Mouse (Mus musculus): ENCODE measurements around the gene Pigq. TPM values are rescaled to one million over a fixed set of nuclear protein-coding genes. Genes with fewer than 3 reads are reported as not detected.

Gene Pigq
- polyA plus RNA-seq, 1 experiment from 2014 or later: 64.2 TPM

DNA sequence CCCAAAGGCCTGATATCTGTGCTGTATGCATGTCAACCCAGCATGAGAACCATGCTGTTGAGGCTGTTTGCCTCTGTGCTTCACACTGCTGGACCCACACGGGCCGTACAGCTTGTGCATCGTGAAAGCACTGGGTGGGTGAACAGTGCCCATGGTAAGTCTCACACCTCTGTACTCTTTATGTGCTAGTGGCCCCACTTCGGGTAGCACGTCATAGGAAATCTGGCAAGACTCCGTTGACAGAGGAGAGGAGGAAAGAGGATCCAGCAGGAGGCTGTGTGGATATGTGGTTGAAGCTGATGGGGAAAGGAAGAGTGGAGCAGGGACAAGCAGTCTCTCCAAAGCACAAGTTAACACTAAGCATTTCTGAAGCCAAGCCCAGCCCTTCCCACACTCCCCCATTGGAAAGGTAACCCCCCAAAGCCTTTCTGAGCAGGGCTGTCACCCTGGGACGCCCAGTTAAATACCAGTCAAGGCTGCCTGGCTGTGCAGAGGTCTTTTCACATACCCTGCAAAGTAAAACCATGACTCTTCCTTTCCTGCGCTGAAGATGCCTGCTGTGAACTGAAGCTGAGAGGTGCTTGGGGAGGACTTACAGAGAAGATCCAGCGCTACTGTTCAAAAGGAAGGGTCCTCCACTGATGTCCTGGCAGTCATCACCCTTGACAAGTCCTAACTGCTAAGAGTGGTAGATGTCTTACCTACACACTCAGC lies 26.5 kb downstream of the Pigq start:
- 82% methylated on average over 9 of the region's 9 CpGs for WGBS
- peaks cover 6% of the 10 kb centered on the region; the same call in 1 of the 2 replicates for H3K36me3 ChIP-seq (ENCODE audit: control insufficient read depth, insufficient read depth, low read length)
- H3K4me2 ChIP-seq (ENCODE audit: low read depth, low read length): peak overlapping the region; percentile 94
- peaks cover 27% of the 10 kb centered on the region for H3K4me1 ChIP-seq (replicated peaks; ENCODE audit: control insufficient read depth, insufficient read depth, low read length)
- no peaks in the 10 kb centered on the region for H3K9me3 ChIP-seq (ENCODE audit: control insufficient read depth, low read length)
- no peaks in the 10 kb centered on the region for H3K27me3 ChIP-seq (ENCODE audit: control insufficient read depth, insufficient read depth, low read depth, low read length)
- no peak for ATAC-seq (ENCODE audit: low read depth)
- peak overlapping the region; percentile 95 for H3K9ac ChIP-seq (ENCODE audit: low read length)
- H3K27ac ChIP-seq (ENCODE audit: low read length): no peak overlapping the region
- peak overlapping the region; percentile 98 for H3K4me3 ChIP-seq (ENCODE audit: low read length)

DNA sequence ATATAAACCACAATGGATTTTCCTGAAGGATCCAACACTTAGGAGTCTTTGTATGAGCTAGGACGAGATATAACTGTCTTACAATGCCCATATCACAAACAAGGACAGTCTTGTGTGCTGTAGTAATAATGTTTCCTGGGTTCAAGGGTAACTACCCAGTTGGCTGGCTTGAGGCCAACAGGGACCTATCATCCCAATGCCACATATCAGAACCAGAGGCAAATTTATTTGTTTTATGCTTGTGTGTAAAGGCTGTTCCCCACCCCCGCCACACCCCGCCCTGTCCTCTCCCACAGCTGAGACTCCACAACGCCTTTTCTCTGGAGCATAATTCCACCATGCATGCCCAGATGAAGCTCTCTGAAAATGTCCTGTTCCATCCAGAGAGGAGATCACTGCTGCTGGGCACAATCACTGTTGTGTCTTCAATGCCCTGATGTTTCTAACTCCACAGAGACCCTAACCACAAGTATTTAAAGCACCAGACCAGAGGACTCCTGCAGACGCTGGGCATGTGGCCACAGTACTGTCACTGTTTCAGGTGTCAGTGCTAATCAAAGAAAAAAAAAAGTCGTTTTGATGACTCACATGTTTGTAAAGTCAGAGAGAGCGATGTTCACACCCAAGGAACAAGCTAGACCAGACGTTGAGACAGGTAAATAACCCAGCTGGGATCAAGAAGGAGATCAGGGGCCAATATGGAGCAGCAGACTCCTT lies 27.6 kb downstream of the Pigq start:
- peaks cover 27% of the 10 kb centered on the region for H3K4me1 ChIP-seq (replicated peaks; ENCODE audit: control insufficient read depth, insufficient read depth, low read length)
- no peak overlapping the region for H3K9ac ChIP-seq (ENCODE audit: low read length)
- ATAC-seq (ENCODE audit: low read depth): no peak
- peaks cover 6% of the 10 kb centered on the region; the same call in 1 of the 2 replicates for H3K36me3 ChIP-seq (ENCODE audit: control insufficient read depth, insufficient read depth, low read length)
- H3K27me3 ChIP-seq (ENCODE audit: control insufficient read depth, insufficient read depth, low read depth, low read length): no peaks in the 10 kb centered on the region
- no peak overlapping the region for H3K4me2 ChIP-seq (ENCODE audit: low read depth, low read length)
- H3K4me3 ChIP-seq (ENCODE audit: low read length): no peak overlapping the region
- no peak overlapping the region for H3K27ac ChIP-seq (ENCODE audit: low read length)
- no peaks in the 10 kb centered on the region for H3K9me3 ChIP-seq (ENCODE audit: control insufficient read depth, low read length)
- 72% methylated on average over 8 of the region's 8 CpGs for WGBS

GRCm38 (mm10) chr17:25914295-25914694 lies 30.4 kb downstream of the Pigq start:
- Histone ChIP-seq H3K9me3 (ENCODE audit: control insufficient read depth, low read length) (no peaks in the 10 kb centered on the region), H3K27ac (ENCODE audit: low read length) (no peak overlapping the region), H3K4me3 (ENCODE audit: low read length) (no peak overlapping the region), H3K9ac (ENCODE audit: low read length) (no peak overlapping the region), H3K4me2 (ENCODE audit: low read depth, low read length) (no peak overlapping the region), H3K27me3 (ENCODE audit: control insufficient read depth, insufficient read depth, low read depth, low read length) (no peaks in the 10 kb centered on the region), H3K4me1 (replicated peaks; ENCODE audit: control insufficient read depth, insufficient read depth, low read length) (peaks cover 23% of the 10 kb centered on the region), H3K36me3 (ENCODE audit: control insufficient read depth, insufficient read depth, low read length) (peaks cover 6% of the 10 kb centered on the region; the same call in 1 of the 2 replicates)
- no peak for ATAC-seq (ENCODE audit: low read depth)
- WGBS: 75% methylated on average over 4 of the region's 4 CpGs

GRCm38 (mm10) chr17:25913877-25914275 lies 30.9 kb downstream of the Pigq start:
- Histone ChIP-seq H3K4me2 (ENCODE audit: low read depth, low read length) (no peak overlapping the region), H3K9ac (ENCODE audit: low read length) (no peak overlapping the region)
- no peak for ATAC-seq (ENCODE audit: low read depth)

GRCm38 (mm10) chr17:25913186-25913876 lies 31.4 kb downstream of the Pigq start:
- 77% methylated on average over 14 of the region's 14 CpGs for WGBS
- no peaks in the 10 kb centered on the region for H3K27me3 ChIP-seq (ENCODE audit: control insufficient read depth, insufficient read depth, low read depth, low read length)
- H3K9me3 ChIP-seq (ENCODE audit: control insufficient read depth, low read length): no peaks in the 10 kb centered on the region
- no peak for ATAC-seq (ENCODE audit: low read depth)
- H3K36me3 ChIP-seq (ENCODE audit: control insufficient read depth, insufficient read depth, low read length): peaks cover 6% of the 10 kb centered on the region; the same call in 1 of the 2 replicates
- H3K4me1 ChIP-seq (replicated peaks; ENCODE audit: control insufficient read depth, insufficient read depth, low read length): peaks cover 17% of the 10 kb centered on the region
- no peak overlapping the region for H3K27ac ChIP-seq (ENCODE audit: low read length)
- no peak overlapping the region for H3K4me2 ChIP-seq (ENCODE audit: low read depth, low read length)
- no peak overlapping the region for H3K4me3 ChIP-seq (ENCODE audit: low read length)
- no peak overlapping the region for H3K9ac ChIP-seq (ENCODE audit: low read length)

More at GRCm38 (mm10) chr17:25913877-25914275, 30.9 kb downstream of the Pigq start:
- no peaks in the 10 kb centered on the region for H3K9me3 ChIP-seq (ENCODE audit: control insufficient read depth, low read length)
- H3K27ac ChIP-seq (ENCODE audit: low read length): no peak overlapping the region
- H3K36me3 ChIP-seq (ENCODE audit: control insufficient read depth, insufficient read depth, low read length): peaks cover 6% of the 10 kb centered on the region; the same call in 1 of the 2 replicates
- no peaks in the 10 kb centered on the region for H3K27me3 ChIP-seq (ENCODE audit: control insufficient read depth, insufficient read depth, low read depth, low read length)
- H3K4me3 ChIP-seq (ENCODE audit: low read length): no peak overlapping the region
- H3K4me1 ChIP-seq (replicated peaks; ENCODE audit: control insufficient read depth, insufficient read depth, low read length): peaks cover 22% of the 10 kb centered on the region
- 42% methylated on average over 1 of the region's 1 CpGs for WGBS

DNA sequence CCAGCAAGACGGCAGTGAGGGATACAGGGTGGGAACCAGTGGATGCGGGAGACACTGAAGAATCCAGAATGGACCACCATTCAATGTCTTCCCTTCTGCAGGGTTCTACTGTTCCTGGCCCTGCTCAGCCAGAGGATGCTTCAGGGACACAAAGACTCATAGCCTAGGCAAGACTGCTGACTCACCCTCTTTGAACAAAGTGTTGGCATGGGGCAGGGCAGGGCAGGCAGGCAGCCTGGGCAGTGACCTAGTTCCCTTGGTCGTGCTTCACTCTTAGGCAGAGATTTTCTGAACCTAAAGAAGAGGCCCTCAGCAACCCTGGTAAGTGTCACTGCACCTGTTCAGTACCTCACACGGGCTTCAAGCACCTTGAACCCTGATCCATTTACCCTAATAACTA lies 32.9 kb downstream of the Pigq start:
- Histone ChIP-seq H3K36me3 (ENCODE audit: control insufficient read depth, insufficient read depth, low read length) (peaks cover 2% of the 10 kb centered on the region; the same call in 1 of the 2 replicates), H3K27me3 (ENCODE audit: control insufficient read depth, insufficient read depth, low read depth, low read length) (no peaks in the 10 kb centered on the region), H3K4me3 (ENCODE audit: low read length) (no peak overlapping the region), H3K4me2 (ENCODE audit: low read depth, low read length) (no peak overlapping the region), H3K9ac (ENCODE audit: low read length) (no peak overlapping the region), H3K4me1 (replicated peaks; ENCODE audit: control insufficient read depth, insufficient read depth, low read length) (peaks cover 11% of the 10 kb centered on the region; the same call in 1 of the 2 replicates), H3K9me3 (ENCODE audit: control insufficient read depth, low read length) (no peaks in the 10 kb centered on the region), H3K27ac (ENCODE audit: low read length) (no peak overlapping the region)
- ATAC-seq (ENCODE audit: low read depth): no peak
- 83% methylated on average over 4 of the region's 4 CpGs for WGBS

- Histone ChIP-seq H3K9me3 (ENCODE audit: control insufficient read depth, low read length) (no peaks in the 10 kb centered on the region), H3K4me3 (ENCODE audit: low read length) (no peak overlapping the region), H3K9ac (ENCODE audit: low read length) (no peak overlapping the region), H3K27me3 (ENCODE audit: control insufficient read depth, insufficient read depth, low read depth, low read length) (no peaks in the 10 kb centered on the region), H3K27ac (ENCODE audit: low read length) (no peak overlapping the region), H3K4me1 (replicated peaks; ENCODE audit: control insufficient read depth, insufficient read depth, low read length) (no peaks in the 10 kb centered on the region), H3K4me2 (ENCODE audit: low read depth, low read length) (no peak overlapping the region), H3K36me3 (ENCODE audit: control insufficient read depth, insufficient read depth, low read length) (no peaks in the 10 kb centered on the region)
- 81% methylated on average over 2 of the region's 2 CpGs for WGBS
- no peak for ATAC-seq (ENCODE audit: low read depth)
These were observed 37.1 kb downstream of the Pigq start for GRCm38 (mm10) chr17:25907640-25908039.

DNA sequence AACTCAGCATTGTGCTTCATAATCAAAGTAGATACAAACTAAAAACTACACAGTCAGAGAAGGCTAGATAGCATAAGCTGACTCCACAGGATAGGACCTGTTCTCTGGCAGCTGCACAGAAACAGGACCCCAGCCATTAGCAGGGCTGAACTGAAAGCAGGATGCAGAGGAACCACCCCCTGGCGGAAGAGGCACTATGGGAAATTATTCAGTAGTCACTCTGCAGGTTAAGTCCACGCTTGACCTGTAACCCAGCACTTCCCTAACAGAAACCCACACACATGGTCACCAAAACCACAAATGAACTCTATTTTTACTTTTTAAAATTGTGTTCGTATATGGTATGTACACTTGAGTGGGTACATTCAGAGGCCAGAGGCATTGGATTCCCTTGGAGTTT lies 41.7 kb downstream of the Pigq start:
- Histone ChIP-seq H3K9me3 (ENCODE audit: control insufficient read depth, low read length) (no peaks in the 10 kb centered on the region), H3K27ac (ENCODE audit: low read length) (no peak overlapping the region), H3K36me3 (ENCODE audit: control insufficient read depth, insufficient read depth, low read length) (peaks cover 3% of the 10 kb centered on the region; the same call in 1 of the 2 replicates), H3K4me3 (ENCODE audit: low read length) (no peak overlapping the region), H3K4me1 (replicated peaks; ENCODE audit: control insufficient read depth, insufficient read depth, low read length) (no peaks in the 10 kb centered on the region), H3K27me3 (ENCODE audit: control insufficient read depth, insufficient read depth, low read depth, low read length) (no peaks in the 10 kb centered on the region), H3K9ac (ENCODE audit: low read length) (no peak overlapping the region), H3K4me2 (ENCODE audit: low read depth, low read length) (no peak overlapping the region)
- WGBS: 90% methylated on average over 3 of the region's 3 CpGs
- ATAC-seq (ENCODE audit: low read depth): no peak

- H3K36me3 ChIP-seq (ENCODE audit: control insufficient read depth, insufficient read depth, low read length): peaks cover 3% of the 10 kb centered on the region; the same call in 1 of the 2 replicates
These were observed 44.5 kb downstream of the Pigq start for GRCm38 (mm10) chr17:25900193-25900592.

More at GRCm38 (mm10) chr17:25900193-25900592, 44.5 kb downstream of the Pigq start:
- ATAC-seq (ENCODE audit: low read depth): no peak
- H3K27me3 ChIP-seq (ENCODE audit: control insufficient read depth, insufficient read depth, low read depth, low read length): no peaks in the 10 kb centered on the region
- H3K9me3 ChIP-seq (ENCODE audit: control insufficient read depth, low read length): no peaks in the 10 kb centered on the region
- 97% methylated on average over 1 of the region's 1 CpGs for WGBS
- no peak overlapping the region for H3K27ac ChIP-seq (ENCODE audit: low read length)
- no peak overlapping the region for H3K9ac ChIP-seq (ENCODE audit: low read length)
- H3K4me1 ChIP-seq (replicated peaks; ENCODE audit: control insufficient read depth, insufficient read depth, low read length): no peaks in the 10 kb centered on the region
- no peak overlapping the region for H3K4me3 ChIP-seq (ENCODE audit: low read length)
- H3K4me2 ChIP-seq (ENCODE audit: low read depth, low read length): no peak overlapping the region

Data from lung, embryonic 16.5 days (tissue).